14 mouse cellular contexts compared by ENCODE assay signal in genomic region chr7:66219794-66220227, GRCm38 (mm10).
DNase-seq lines count a peak whose midpoint lies in the region; ATAC-seq and TF ChIP-seq lines count a peak whose summit lies in the region.
"Had no signal": no experiment of that assay in that cellular context is flagged by ENCODE, and none has a peak within 500 bp of the region (broad histone marks: within the 10 kb centered on the region; RNA-seq: fewer than 3 reads in every experiment).

No protein-coding gene starts in this region.

- no peak overlapping the region for H3K27ac ChIP-seq in intestine, embryonic 14.5 days (ENCODE audit: low read depth)
- no peak overlapping the region for H3K27ac ChIP-seq in intestine, embryonic 15.5 days
- no peak overlapping the region for H3K27ac ChIP-seq in CH12.LX (ENCODE audit: insufficient read depth, low read depth)
- H3K27ac ChIP-seq in limb, embryonic 12.5 days: peak overlapping the region; percentile 94; the same call in 1 of the 2 replicates

- no peak for ATAC-seq in intestine, embryonic 14.5 days (replicated peaks; ENCODE audit: low FRiP score, low TSS enrichment, low read depth)
- no peak for ATAC-seq in intestine, embryonic 15.5 days
- no peak for ATAC-seq in limb, embryonic 12.5 days (ENCODE audit: insufficient number of reproducible peaks, insufficient read depth, low FRiP score, low TSS enrichment, low read depth)
- ATAC-seq: inflammation-experienced regulatory T-cells, adult 6 months; lung, postnatal 0 days had no signal

- no peak overlapping the region for H3K9ac ChIP-seq in intestine, embryonic 14.5 days (ENCODE audit: low read length)
- no peak overlapping the region for H3K9ac ChIP-seq in intestine, embryonic 15.5 days
- H3K9ac ChIP-seq in CH12.LX (ENCODE audit: insufficient read depth, low read depth): no peak overlapping the region
- no peak overlapping the region for H3K9ac ChIP-seq in limb, embryonic 12.5 days (replicated peaks)

- H3K9me3 ChIP-seq in intestine, embryonic 14.5 days (ENCODE audit: control insufficient read depth, low read length): no peaks in the 10 kb centered on the region
- no peaks in the 10 kb centered on the region for H3K9me3 ChIP-seq in intestine, embryonic 15.5 days
- no peaks in the 10 kb centered on the region for H3K9me3 ChIP-seq in CH12.LX (replicated peaks; ENCODE audit: low read length)
- H3K9me3 ChIP-seq in limb, embryonic 12.5 days: no peaks in the 10 kb centered on the region

- no peak overlapping the region for H3K4me2 ChIP-seq in intestine, embryonic 14.5 days (ENCODE audit: low read length)
- H3K4me2 ChIP-seq in intestine, embryonic 15.5 days (replicated peaks): no peak overlapping the region
- H3K4me2 ChIP-seq in CH12.LX (ENCODE audit: insufficient read depth, low read depth, poor library complexity, severe bottlenecking): peak overlapping the region; percentile 0; the same call in 1 of the 2 replicates
- no peak overlapping the region for H3K4me2 ChIP-seq in limb, embryonic 12.5 days
- H3K4me2 ChIP-seq: midbrain, embryonic 11.5 days had no signal

- in situ Hi-C loops in CH12.LX (cut with MboI; ENCODE audit: low pct_ligation_motif_present, low pct_unique_long_range_greater_than_20kb, low sequenced_read_pairs): no loop called here

- no peaks in the 10 kb centered on the region for H3K79me2 ChIP-seq in CH12.LX (replicated peaks; ENCODE audit: control insufficient read depth, extremely low read depth, insufficient read depth, poor library complexity, severe bottlenecking)

- no peak for TF ChIP-seq CTCF in CH12.LX (conservative IDR thresholded peaks at IDR 0.05 in 1 of 2, IDR thresholded peaks at IDR 0.05 in 1 of 2; ENCODE audit: low read depth in 2 of 2, low read length in 2 of 2)

- H3K4me3 ChIP-seq in intestine, embryonic 14.5 days (ENCODE audit: low read depth, low read length): no peak overlapping the region
- no peak overlapping the region for H3K4me3 ChIP-seq in intestine, embryonic 15.5 days (replicated peaks)
- H3K4me3 ChIP-seq in CH12.LX (replicated peaks in 1 of 3; ENCODE audit: low read depth in 2 of 3, low read length in 2 of 3, poor library complexity in 1 of 3): no peak overlapping the region
- H3K4me3 ChIP-seq in limb, embryonic 12.5 days (replicated peaks): no peak overlapping the region

- no peaks in the 10 kb centered on the region for H3K27me3 ChIP-seq in intestine, embryonic 14.5 days (replicated peaks; ENCODE audit: control insufficient read depth, insufficient read depth, low read length)
- H3K27me3 ChIP-seq in intestine, embryonic 15.5 days (replicated peaks): no peaks in the 10 kb centered on the region
- no peaks in the 10 kb centered on the region for H3K27me3 ChIP-seq in CH12.LX (replicated peaks)
- H3K27me3 ChIP-seq in limb, embryonic 12.5 days: no peaks in the 10 kb centered on the region

- peaks cover 17% of the 10 kb centered on the region for H3K4me1 ChIP-seq in intestine, embryonic 14.5 days (replicated peaks; ENCODE audit: control insufficient read depth, insufficient read depth, low read length)
- peaks cover 15% of the 10 kb centered on the region; the same call in 1 of the 2 replicates for H3K4me1 ChIP-seq in intestine, embryonic 15.5 days (replicated peaks)
- H3K4me1 ChIP-seq in CH12.LX (ENCODE audit: control insufficient read depth in 1 of 2, insufficient read depth in 2 of 2): peaks cover 26 to 38% of the 10 kb centered on the region in 2 experiments
- H3K4me1 ChIP-seq in limb, embryonic 12.5 days (replicated peaks): peaks cover 44% of the 10 kb centered on the region

- H3K36me3 ChIP-seq in intestine, embryonic 14.5 days (ENCODE audit: control insufficient read depth, insufficient read depth, low read length): no peaks in the 10 kb centered on the region
- H3K36me3 ChIP-seq in intestine, embryonic 15.5 days: no peaks in the 10 kb centered on the region
- no peaks in the 10 kb centered on the region for H3K36me3 ChIP-seq in CH12.LX (replicated peaks in 1 of 2; ENCODE audit: control insufficient read depth in 1 of 2, insufficient read depth in 1 of 2, low read length in 1 of 2)
- no peaks in the 10 kb centered on the region for H3K36me3 ChIP-seq in limb, embryonic 12.5 days

- dilution Hi-C loops in CH12.LX (cut with MboI; ENCODE audit: extremely low pct_ligation_motif_present, extremely low pct_unique_long_range_greater_than_20kb, low sequenced_read_pairs): no loop called here

- no peak for TF ChIP-seq RAD21 in CH12.LX (IDR thresholded peaks at IDR 0.05; ENCODE audit: low read depth, low read length)

- TF ChIP-seq POLR2A in CH12.LX (IDR thresholded peaks at IDR 0.05; ENCODE audit: low read depth, low read length): no peak

- no peak for TF ChIP-seq EP300 in CH12.LX (IDR thresholded peaks at IDR 0.05; ENCODE audit: low read length)

- WGBS in intestine, embryonic 14.5 days: 76% methylated on average over 4 of the region's 4 CpGs
- WGBS in intestine, embryonic 15.5 days: 77% methylated on average over 4 of the region's 4 CpGs
- 65% methylated on average over 4 of the region's 4 CpGs for WGBS in limb, embryonic 12.5 days

- peak; percentile 47 for DNase-seq in intestine, embryonic 14.5 days (ENCODE audit: low spot score)
- DNase-seq in CH12.LX (ENCODE audit: extremely low read depth) (no peak), ZHBTc4 (ENCODE audit: low read depth, low spot score) (peak; percentile 6)
- DNase-seq in right cerebral cortex, adult 2 months (ENCODE audit: low spot score in 2 of 2): no peak
- DNase-seq in embryo, embryonic 9.5 days (ENCODE audit: extremely low spot score): no peak
- DNase-seq: cerebellum, adult 18-20 months; gastrocnemius, postnatal 25 days; heart, postnatal 14 days; right cerebral cortex, postnatal 4 days had no signal

TF ChIP-seq in CH12.LX, 34 proteins besides CTCF, POLR2A, EP300 and RAD21:
- no peak for TF ChIP-seq TBP (conservative IDR thresholded peaks at IDR 0.05; ENCODE audit: low read depth, low read length)
- no peak for TF ChIP-seq PAX5 (IDR thresholded peaks at IDR 0.05; ENCODE audit: low read length)
- TF ChIP-seq ZMIZ1 (IDR thresholded peaks at IDR 0.05; ENCODE audit: low read depth, low read length): no peak
- no peak for TF ChIP-seq JUN (IDR thresholded peaks at IDR 0.05; ENCODE audit: insufficient read depth, low read depth, low read length)
- no peak for TF ChIP-seq SMC3 (IDR thresholded peaks at IDR 0.05; ENCODE audit: low read depth, low read length)
- TF ChIP-seq MXI1 (IDR thresholded peaks at IDR 0.05; ENCODE audit: low read depth, low read length): no peak
- no peak for TF ChIP-seq CHD1 (IDR thresholded peaks at IDR 0.05; ENCODE audit: low read depth, low read length)
- TF ChIP-seq MAZ (IDR thresholded peaks at IDR 0.05; ENCODE audit: low read depth, low read length): no peak
- TF ChIP-seq MAFK (IDR thresholded peaks at IDR 0.05; ENCODE audit: insufficient replicate concordance, low read length): no peak
- no peak for TF ChIP-seq ZNF384 (IDR thresholded peaks at IDR 0.05; ENCODE audit: low read depth, low read length)
- no peak for TF ChIP-seq KAT2A (IDR thresholded peaks at IDR 0.05; ENCODE audit: insufficient replicate concordance, low read length)
- no peak for TF ChIP-seq JUND (conservative IDR thresholded peaks at IDR 0.05; ENCODE audit: low read depth, low read length)
- TF ChIP-seq ELF1 (IDR thresholded peaks at IDR 0.05; ENCODE audit: low read depth, low read length): no peak
- TF ChIP-seq NELFE (IDR thresholded peaks at IDR 0.05; ENCODE audit: low read depth, low read length): no peak
- no peak for TF ChIP-seq SIN3A (IDR thresholded peaks at IDR 0.05; ENCODE audit: low read length)
- no peak for TF ChIP-seq ZKSCAN1 (IDR thresholded peaks at IDR 0.05; ENCODE audit: borderline replicate concordance, low read depth, low read length)
TF ChIP-seq in CH12.LX: peak in this region for 0.

Comparison
In these comparisons a context has a peak if more than half of its experiments do, and no peak if none do; other contexts are left out.
1. DNase-seq: peak in intestine, embryonic 14.5 days (single experiment) and ZHBTc4 (single experiment); none in CH12.LX (single experiment), right cerebral cortex, adult 2 months (0 of 2) and embryo, embryonic 9.5 days (single experiment).